In genomic region chr1:62564245-62565119, GRCm38 (mm10) we compare ENCODE assay signal across 16 mouse cellular contexts.
DNase-seq lines count a peak whose midpoint lies in the region; ATAC-seq and TF ChIP-seq lines count a peak whose summit lies in the region.
"Had no signal": no experiment of that assay in that cellular context is flagged by ENCODE, and none has a peak within 500 bp of the region (broad histone marks: within the 10 kb centered on the region; RNA-seq: fewer than 3 reads in every experiment).

No protein-coding gene starts in this region.

- no peak overlapping the region for H3K4me3 ChIP-seq in ES-Bruce4 (ENCODE audit: low read depth, low read length)
- no peak overlapping the region for H3K4me3 ChIP-seq in embryonic facial prominence, embryonic 10.5 days
- H3K4me3 ChIP-seq in hindbrain, embryonic 11.5 days (ENCODE audit: low read depth, low read length), result no peak overlapping the region
- H3K4me3 ChIP-seq in midbrain, embryonic 15.5 days, result no peak overlapping the region
- H3K4me3 ChIP-seq: liver, embryonic 15.5 days had no signal

- no peak overlapping the region for H3K27ac ChIP-seq in ES-Bruce4 (ENCODE audit: insufficient read depth, low read length)
- peak overlapping the region; percentile 44 for H3K27ac ChIP-seq in embryonic facial prominence, embryonic 10.5 days (replicated peaks)
- H3K27ac ChIP-seq in hindbrain, embryonic 11.5 days (ENCODE audit: low read depth, low read length), result no peak overlapping the region
- peak overlapping the region; percentile 14; the same call in 1 of the 2 replicates for H3K27ac ChIP-seq in midbrain, embryonic 15.5 days
- H3K27ac ChIP-seq: liver, embryonic 15.5 days; macrophage had no signal

- WGBS in embryonic facial prominence, embryonic 10.5 days, result 32% methylated on average over 13 of the region's 13 CpGs
- 39% methylated on average over 13 of the region's 13 CpGs for WGBS in hindbrain, embryonic 11.5 days
- 15% methylated on average over 13 of the region's 13 CpGs for WGBS in midbrain, embryonic 15.5 days

- no peaks in the 10 kb centered on the region for H3K36me3 ChIP-seq in ES-Bruce4 (ENCODE audit: control insufficient read depth, insufficient read depth, low read length, poor library complexity, severe bottlenecking)
- H3K36me3 ChIP-seq in embryonic facial prominence, embryonic 10.5 days (replicated peaks), result no peaks in the 10 kb centered on the region
- no peaks in the 10 kb centered on the region for H3K36me3 ChIP-seq in hindbrain, embryonic 11.5 days (ENCODE audit: control insufficient read depth, insufficient read depth, low read length)
- no peaks in the 10 kb centered on the region for H3K36me3 ChIP-seq in midbrain, embryonic 15.5 days (replicated peaks)
- H3K36me3 ChIP-seq: liver, embryonic 15.5 days had no signal

- no peak for TF ChIP-seq CTCF in ES-Bruce4 (IDR thresholded peaks at IDR 0.05; ENCODE audit: low read depth, low read length)

- H3K4me2 ChIP-seq in hindbrain, embryonic 11.5 days (replicated peaks; ENCODE audit: low read depth, low read length), result no peak overlapping the region
- peak overlapping the region; percentile 23; the same call in 1 of the 2 replicates for H3K4me2 ChIP-seq in midbrain, embryonic 15.5 days
- H3K4me2 ChIP-seq: liver, embryonic 15.5 days had no signal

- peak; percentile 53; the same call in 1 of the 2 replicates for ATAC-seq in hindbrain, embryonic 11.5 days (ENCODE audit: low FRiP score)
- no peak; the same call in 1 of the 2 replicates for ATAC-seq in midbrain, embryonic 15.5 days (replicated peaks)
- ATAC-seq: intestine, postnatal 0 days; Patski had no signal

- H3K9me3 ChIP-seq in ES-Bruce4 (replicated peaks; ENCODE audit: control insufficient read depth, insufficient read depth, low read length, poor library complexity, severe bottlenecking), result no peaks in the 10 kb centered on the region
- no peaks in the 10 kb centered on the region for H3K9me3 ChIP-seq in embryonic facial prominence, embryonic 10.5 days
- no peaks in the 10 kb centered on the region for H3K9me3 ChIP-seq in hindbrain, embryonic 11.5 days (ENCODE audit: control insufficient read depth, low read length)
- H3K9me3 ChIP-seq in midbrain, embryonic 15.5 days, result no peaks in the 10 kb centered on the region
- H3K9me3 ChIP-seq: liver, embryonic 15.5 days had no signal

- no peak for DNase-seq in embryonic facial prominence, embryonic 10.5 days (ENCODE audit: low spot score)
- DNase-seq in hindbrain, embryonic 11.5 days (ENCODE audit: low spot score), result peak; percentile 15
- no peak for DNase-seq in embryo, embryonic 9.5 days (ENCODE audit: extremely low spot score)
- no peak for DNase-seq in urinary bladder, postnatal 25 days (ENCODE audit: low spot score)
- DNase-seq in kidney, adult 18-20 months, result no peak
- no peak for DNase-seq in embryo, embryonic 10.5 days (ENCODE audit: low spot score)
- DNase-seq: adrenal gland, adult 8-10 months; cerebellum, postnatal 36 days; right cerebral cortex, postnatal 14 days; thymus, postnatal 14 days had no signal

- no peaks in the 10 kb centered on the region for H3K27me3 ChIP-seq in ES-Bruce4 (ENCODE audit: control insufficient read depth, insufficient read depth, low read length, poor library complexity, severe bottlenecking)
- no peaks in the 10 kb centered on the region for H3K27me3 ChIP-seq in embryonic facial prominence, embryonic 10.5 days (replicated peaks; ENCODE audit: low read depth, poor library complexity, severe bottlenecking)
- H3K27me3 ChIP-seq in hindbrain, embryonic 11.5 days (ENCODE audit: control insufficient read depth, insufficient read depth, low read length), result no peaks in the 10 kb centered on the region
- H3K27me3 ChIP-seq in midbrain, embryonic 15.5 days (replicated peaks), result no peaks in the 10 kb centered on the region
- H3K27me3 ChIP-seq: liver, embryonic 15.5 days; Patski had no signal

- peak; percentile 70 for TF ChIP-seq EP300 in ES-Bruce4 (IDR thresholded peaks at IDR 0.05; ENCODE audit: insufficient read depth, low read depth, low read length)

- no peak for TF ChIP-seq POLR2A in ES-Bruce4 (IDR thresholded peaks at IDR 0.05; ENCODE audit: insufficient read depth, low read length)

- H3K9ac ChIP-seq in ES-Bruce4 (ENCODE audit: low read depth, poor library complexity, severe bottlenecking), result no peak overlapping the region
- H3K9ac ChIP-seq in hindbrain, embryonic 11.5 days (ENCODE audit: low read depth, low read length), result no peak overlapping the region
- no peak overlapping the region for H3K9ac ChIP-seq in midbrain, embryonic 15.5 days
- H3K9ac ChIP-seq: liver, embryonic 15.5 days had no signal

- H3K4me1 ChIP-seq in ES-Bruce4 (ENCODE audit: control insufficient read depth, insufficient read depth, low read length), result no peaks in the 10 kb centered on the region
- peaks cover 27% of the 10 kb centered on the region for H3K4me1 ChIP-seq in embryonic facial prominence, embryonic 10.5 days
- no peaks in the 10 kb centered on the region for H3K4me1 ChIP-seq in hindbrain, embryonic 11.5 days (replicated peaks; ENCODE audit: control insufficient read depth, insufficient read depth, low read length)
- peaks cover 12% of the 10 kb centered on the region; the same call in 1 of the 2 replicates for H3K4me1 ChIP-seq in midbrain, embryonic 15.5 days
- H3K4me1 ChIP-seq: liver, embryonic 15.5 days had no signal

Comparison
In these comparisons a context has a peak if more than half of its experiments do, and no peak if none do; other contexts are left out.
1. H3K27ac ChIP-seq: peak in embryonic facial prominence, embryonic 10.5 days (single experiment) and midbrain, embryonic 15.5 days (single experiment); none in ES-Bruce4 (single experiment) and hindbrain, embryonic 11.5 days (single experiment).